Mouse (Mus musculus) gastrocnemius, postnatal 14 days (tissue): Measurements from ENCODE around the gene Myo1f. TPM values are rescaled to one million over a fixed set of nuclear protein-coding genes. Genes with fewer than 3 reads are reported as not detected.
"Not testable (repeated sequence)": the region's sequence is repeated elsewhere in the genome, so short reads cannot be mapped to it uniquely, and the experiment has no call there.

Experiments used
- DNase-seq: peaks from one replicate; pipeline ENCODE4 v3.0.0; 2021; ENCODE audit warnings: mixed read lengths
- intact Hi-C: fragments of 180-260 bp; cut with DNase I; formaldehyde crosslinking; loops from one replicate; pipeline ENCODE4 v1.15.1; 2025; ENCODE audit warnings: low total_unique reads
- total RNA-seq, 2 experiments: library from RNA; stranded (reverse); gene quantifications; 2 replicates each; pipeline ENCODE4 v1.2.3; 2021

Gene Myo1f
- total RNA-seq, 2 experiments from 2014 or later: 0.93 to 1.4 TPM

GRCm38 (mm10) chr17:33563527-33564076 lies 8.1 kb downstream of the Myo1f start:
- intact Hi-C loops: no loop called here

DNA sequence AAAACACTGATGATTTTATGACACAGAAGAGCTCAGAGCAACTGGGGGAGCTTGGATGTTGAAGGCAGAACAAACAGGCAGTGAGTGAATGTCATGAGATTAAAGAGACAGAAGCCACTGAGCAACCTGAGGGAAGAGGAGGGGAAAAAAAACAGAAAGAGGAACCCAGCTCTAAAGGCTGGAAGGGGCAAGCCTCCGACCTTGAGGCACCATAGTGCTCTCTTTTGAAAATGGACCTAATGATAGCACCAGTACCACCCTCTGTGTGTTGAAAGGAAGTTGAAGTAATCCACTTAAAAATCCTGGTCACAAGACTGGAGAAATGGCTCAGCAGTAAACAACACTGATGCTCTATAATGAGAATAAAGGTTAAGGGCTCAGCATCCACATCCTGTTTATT lies 9.1 kb downstream of the Myo1f start:
- no peak for DNase-seq
- intact Hi-C loops: no loop called here

More at GRCm38 (mm10) chr17:33563527-33564076, 8.1 kb downstream of the Myo1f start:
- DNase-seq: no peak

DNA sequence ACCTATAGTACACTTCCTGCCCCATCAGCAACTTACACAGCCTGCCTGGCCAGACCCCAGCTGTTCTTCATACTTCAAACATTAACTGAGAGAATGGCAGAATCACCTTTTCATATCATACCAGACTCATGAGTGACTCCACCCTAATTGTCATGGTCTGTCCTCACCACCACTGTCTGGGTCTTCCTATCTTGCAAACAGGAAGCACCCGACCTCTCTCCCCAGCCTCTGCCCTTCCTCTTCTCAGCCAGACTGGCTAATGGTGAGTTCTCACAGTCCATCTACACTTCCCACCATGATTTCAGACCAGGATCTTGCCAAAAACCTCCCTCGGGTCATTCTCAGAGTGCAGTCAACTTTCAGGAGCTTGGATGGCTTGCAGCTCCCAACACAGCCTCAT lies 10.7 kb downstream of the Myo1f start:
- intact Hi-C loops: no loop called here
- no peak for DNase-seq

DNA sequence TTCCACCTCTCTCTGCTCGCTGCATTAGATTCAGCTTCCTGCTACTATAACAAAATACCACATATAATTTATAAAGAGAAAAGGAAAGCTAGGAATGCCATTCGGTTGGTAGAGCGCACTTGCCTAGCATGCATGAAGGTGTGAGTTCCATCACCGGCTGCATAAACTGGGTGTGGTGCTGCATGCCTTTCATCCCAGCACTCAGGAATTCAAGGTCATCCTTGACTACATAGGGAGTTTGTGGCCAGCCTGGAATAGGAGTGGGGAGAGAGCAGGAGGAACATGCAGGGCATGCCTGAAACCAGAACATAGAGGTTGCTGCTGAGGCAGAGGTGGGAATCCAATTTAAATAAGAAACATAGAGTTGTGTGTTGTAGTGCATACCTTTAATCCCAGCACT lies 28.6 kb downstream of the Myo1f start:
- intact Hi-C loops: no loop called here

DNA sequence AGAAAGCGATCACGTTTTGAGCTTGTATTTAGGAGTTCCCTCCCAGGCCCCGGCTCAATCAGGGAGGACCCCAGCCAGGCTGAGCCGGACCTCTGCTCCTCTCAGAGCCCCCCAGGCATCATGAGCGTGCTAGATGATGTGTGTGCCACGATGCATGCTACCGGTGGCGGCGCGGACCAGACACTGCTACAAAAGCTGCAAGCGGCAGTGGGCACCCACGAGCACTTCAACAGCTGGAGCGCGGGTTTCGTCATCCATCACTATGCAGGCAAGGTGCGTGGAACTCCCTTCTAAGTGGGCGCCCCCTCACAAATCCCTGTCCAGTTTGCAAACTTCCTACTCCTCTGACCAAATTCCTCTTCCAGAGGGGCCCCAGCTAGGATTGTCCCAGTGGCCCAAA lies 30.5 kb downstream of the Myo1f start:
- intact Hi-C loops: no loop called here
- no peak for DNase-seq

More for the DNA sequence above, 28.6 kb downstream of the Myo1f start:
- no peak for DNase-seq

DNA sequence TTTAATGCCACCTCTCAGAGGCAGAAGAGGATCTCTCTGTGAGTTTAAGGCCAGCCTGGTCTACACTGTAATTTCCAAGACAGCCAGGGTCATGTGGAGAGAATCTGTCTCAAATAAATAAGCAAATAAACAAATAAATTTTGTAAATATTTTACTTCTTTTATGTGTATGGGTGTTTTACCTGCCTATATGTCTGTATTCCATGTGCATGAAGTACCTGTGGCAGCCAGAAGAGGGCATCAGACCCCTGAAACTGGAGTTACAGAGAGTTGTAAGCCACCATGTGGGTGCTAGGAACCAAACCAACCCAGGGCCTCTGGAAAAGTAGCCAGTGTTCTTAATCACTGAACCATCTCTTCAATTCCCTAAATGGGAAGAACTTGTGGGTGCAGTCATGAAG lies 41.8 kb downstream of the Myo1f start:
- DNase-seq: no peak
- intact Hi-C loops: no loop called here

- intact Hi-C loops: no loop called here
- DNase-seq: no peak
Measured at GRCm38 (mm10) chr17:33598506-33598905, 43.0 kb downstream of the Myo1f start.

DNA sequence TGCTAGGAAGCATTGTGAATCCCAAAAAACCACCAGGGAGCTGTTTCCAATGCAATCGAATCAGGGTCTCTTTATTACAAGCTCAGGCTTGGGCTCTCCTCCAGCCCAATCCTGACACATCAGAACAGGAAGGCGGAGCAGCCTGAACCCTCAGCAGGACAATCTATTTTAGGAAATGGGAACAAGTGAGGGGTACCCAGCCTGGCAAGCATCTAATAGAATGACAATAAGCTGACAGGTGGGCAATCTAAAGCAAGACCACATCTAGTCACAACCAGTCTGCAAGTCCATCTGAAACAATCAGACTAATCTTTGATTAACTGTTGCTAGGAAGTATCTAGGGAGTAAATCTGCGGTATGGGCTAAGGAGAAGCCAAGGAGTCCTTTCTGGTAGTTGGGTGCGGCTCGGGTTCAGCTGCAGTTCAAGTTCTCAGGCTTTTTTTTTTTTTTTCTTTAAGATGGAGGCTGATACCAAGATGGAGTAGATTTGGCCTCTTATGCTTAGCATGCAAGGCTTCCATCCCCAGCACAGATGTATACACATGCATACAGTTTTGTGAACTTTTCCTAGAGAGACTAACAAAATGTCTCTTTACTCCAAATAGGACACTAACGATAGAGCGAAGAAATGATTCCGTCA lies 44.4 kb downstream of the Myo1f start:
- intact Hi-C loops: no loop called here
- DNase-seq: no peak

DNA sequence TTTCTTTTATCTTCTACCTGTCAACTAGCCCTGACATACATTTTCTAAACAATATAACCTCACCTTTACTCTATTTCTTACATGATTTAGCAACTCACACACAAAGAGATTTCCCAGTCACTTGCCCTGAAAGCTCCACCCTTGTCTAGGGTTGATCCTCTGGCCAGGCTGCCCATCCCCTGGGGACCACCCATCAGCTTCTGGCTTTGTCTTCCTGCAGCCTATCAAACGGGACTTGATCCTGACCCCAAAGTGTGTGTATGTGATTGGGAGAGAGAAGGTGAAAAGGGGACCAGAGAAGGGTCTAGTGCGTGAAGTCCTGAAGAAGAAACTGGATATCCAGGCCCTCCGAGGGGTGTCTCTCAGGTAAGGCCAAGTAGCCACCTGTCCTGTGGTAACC lies 45.3 kb downstream of the Myo1f start:
- intact Hi-C loops: no loop called here
- DNase-seq: no peak

- no peak for DNase-seq
- intact Hi-C loops: no loop called here
Measured at GRCm38 (mm10) chr17:33601947-33602346, 46.4 kb downstream of the Myo1f start.

- intact Hi-C loops: no loop called here
- no peak for DNase-seq
Measured at GRCm38 (mm10) chr17:33607273-33607672, 51.8 kb downstream of the Myo1f start.

DNA sequence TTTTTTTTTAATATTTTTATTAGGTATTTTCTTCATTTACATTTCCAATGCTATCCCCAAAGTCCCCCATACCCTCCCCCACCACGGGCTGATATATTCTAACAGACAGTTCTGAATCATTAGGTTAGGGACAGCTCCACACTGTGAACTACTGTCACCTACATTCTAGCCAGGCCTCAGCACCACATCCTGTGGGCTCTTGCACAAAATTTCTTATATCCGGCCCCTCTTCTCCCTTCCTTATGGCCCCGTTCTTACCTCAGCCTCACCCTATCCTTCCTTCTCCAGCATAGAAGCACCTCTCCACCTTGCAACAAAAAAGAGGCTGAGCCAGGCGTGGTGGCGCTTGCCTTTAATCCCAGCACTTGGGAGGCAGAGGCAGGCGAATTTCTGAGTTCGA lies 55.0 kb downstream of the Myo1f start:
- DNase-seq: no peak
- intact Hi-C loops: no loop called here

DNA sequence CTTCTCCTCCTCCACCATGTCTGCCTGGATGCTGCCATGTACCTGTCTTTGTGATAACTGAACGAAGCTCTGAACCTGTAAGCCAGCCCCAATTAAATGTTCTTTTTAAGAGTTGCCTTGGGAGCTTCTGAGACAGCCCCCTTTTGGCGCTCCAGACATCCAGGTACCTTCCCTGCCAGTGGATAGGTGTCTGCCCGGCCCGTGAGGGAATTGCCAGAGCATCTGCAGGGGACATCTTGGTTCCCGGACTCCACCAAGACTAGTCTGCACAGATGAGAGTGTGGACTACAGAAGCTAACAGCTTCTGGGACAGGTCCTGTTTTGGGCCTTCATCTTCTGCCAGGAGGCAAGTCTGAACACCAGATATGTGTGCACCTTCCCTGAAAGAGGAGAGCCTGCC lies 58.2 kb downstream of the Myo1f start:
- DNase-seq, intact Hi-C loops: not testable (repeated sequence)

DNA sequence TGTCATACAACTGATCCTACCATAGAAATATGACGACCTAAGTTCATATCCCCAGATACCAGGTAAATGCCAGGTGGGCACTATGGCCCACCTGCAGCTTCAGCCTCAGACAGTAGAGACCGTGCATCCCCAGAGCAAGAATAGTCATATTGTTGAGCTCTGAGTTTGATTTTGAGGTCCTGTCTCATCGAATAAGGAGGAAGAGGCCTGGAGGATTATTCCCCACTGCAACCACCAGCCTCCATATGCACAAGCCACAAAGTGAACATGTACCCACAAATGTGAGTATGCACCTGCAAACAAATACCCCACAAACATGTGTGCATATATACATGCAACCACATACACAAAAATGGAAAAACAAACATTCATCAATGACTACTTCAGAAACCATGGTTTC lies 71.8 kb downstream of the Myo1f start:
- DNase-seq: no peak
- intact Hi-C loops: no loop called here

GRCm38 (mm10) chr17:33628621-33629486 lies 73.3 kb downstream of the Myo1f start, which contains the start of gene Zfp414:
TSS of gene Zfp414 (plus strand) at chr17:33629090.
- peak; percentile 92 for DNase-seq
- intact Hi-C loops: no loop called here

DNA sequence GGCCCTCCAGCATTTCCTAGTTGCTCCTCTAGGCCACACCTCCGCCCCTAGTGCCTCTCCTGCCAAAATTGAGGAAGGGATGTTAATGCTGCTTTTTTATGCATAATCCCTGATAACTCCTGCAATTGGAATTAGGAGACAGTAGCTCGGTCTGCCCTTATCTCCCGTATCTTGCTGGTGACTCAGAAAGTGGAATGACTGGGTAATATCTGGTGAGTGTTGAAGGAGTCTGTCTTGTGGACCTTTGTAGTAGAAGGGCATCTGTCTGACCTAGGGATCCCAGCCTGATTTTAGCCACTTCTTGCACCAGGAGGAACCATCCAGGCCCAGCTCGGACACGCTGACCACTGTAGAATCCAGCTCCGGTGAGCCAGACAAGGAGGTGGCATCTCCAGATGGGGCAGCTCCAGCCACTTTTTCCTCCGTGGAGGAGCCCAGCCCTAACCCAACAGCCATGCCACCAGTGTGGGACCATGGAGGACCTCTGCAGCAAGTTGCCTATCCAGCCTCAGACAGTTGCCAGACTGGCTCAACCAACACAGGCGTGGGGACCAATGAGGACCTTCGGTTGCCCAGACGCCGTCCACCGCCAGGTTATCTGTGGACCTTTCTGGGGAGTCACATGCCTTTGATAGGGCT lies 74.1 kb downstream of the Myo1f start:
- DNase-seq: no peak
- intact Hi-C loops: no loop called here

DNA sequence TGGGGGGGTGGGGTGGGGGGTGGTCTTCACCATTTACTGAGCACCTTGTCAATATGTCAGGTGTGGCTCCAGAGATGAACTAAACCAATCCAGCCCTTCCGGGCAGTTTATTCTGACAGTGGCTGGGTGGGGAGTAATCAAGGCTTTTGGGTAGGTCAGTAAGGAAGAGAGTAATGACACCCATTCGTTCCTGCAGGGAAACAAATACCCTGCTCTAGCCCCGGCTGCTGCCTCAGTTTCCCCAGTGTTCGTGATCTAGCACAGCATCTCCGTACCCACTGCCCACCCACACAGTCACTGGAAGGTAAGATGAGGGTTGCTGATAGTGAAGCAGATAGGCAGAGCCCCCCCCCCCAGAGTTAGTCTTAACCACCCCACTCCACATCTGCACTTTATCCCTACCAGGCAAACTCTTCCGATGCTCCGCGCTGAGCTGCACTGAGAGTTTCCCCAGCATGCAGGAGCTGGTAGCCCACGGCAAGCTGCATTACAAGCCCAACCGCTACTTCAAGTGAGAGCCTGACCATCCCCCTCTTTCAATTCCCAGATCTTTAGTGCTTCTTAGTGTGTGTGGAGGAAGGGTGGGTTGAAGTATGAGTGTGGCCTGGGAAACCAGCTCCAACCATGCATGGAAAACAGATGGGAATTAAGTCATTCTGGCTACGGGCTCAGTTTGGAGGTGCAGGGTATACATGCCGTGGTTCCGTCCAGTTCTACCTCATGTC lies 74.8 kb downstream of the Myo1f start:
- intact Hi-C loops: no loop called here

GRCm38 (mm10) chr17:33631236-33631635 lies 75.7 kb downstream of the Myo1f start:
- intact Hi-C loops: no loop called here

More for the DNA sequence above, 74.8 kb downstream of the Myo1f start:
- no peak for DNase-seq

GRCm38 (mm10) chr17:33631796-33632195 lies 76.3 kb downstream of the Myo1f start:
- DNase-seq: no peak
- intact Hi-C loops: no loop called here

More at GRCm38 (mm10) chr17:33631236-33631635, 75.7 kb downstream of the Myo1f start:
- DNase-seq: no peak
